Mouse (Mus musculus) v-Abl transformed pro-B cells (cell line): ENCODE results near the gene Syngr2.

ENCODE experiments used
- in situ Hi-C, 2 experiments: fragments of 400-800 bp; cut with MboI; formaldehyde crosslinking; loops; one replicate each; pipeline ENCODE4 v1.15.1; 2025; ENCODE audit not compliant: unreplicated experiment in 2 of 2

The Syngr2 gene

DNA sequence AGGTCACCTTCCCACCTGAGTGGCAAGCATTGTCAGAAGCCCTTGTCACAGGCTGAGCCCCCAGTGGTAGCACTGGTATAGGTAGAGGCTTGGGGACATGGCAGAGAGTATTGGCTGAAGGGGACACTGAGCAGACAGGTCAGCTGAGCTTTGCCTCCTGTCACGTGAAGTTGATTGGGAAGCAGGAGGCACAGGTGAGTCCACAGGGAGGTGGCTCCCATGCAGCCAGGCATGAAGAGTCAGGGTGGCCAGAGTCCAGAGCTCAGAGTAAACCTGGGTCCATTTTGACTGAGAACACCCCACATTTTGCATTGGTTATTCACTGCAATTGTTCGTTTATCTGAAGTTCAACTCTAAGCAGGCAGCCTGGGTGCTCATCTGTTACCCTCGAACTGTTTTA, 43.4 kb downstream of the Syngr2 start:
- in situ Hi-C loops, result loop anchor here (25.0 kb wide), 3 partner anchors 409 to 584 kb away; partner anchors contain the start of gene C1qtnf1 (in 1 of the 2)

DNA sequence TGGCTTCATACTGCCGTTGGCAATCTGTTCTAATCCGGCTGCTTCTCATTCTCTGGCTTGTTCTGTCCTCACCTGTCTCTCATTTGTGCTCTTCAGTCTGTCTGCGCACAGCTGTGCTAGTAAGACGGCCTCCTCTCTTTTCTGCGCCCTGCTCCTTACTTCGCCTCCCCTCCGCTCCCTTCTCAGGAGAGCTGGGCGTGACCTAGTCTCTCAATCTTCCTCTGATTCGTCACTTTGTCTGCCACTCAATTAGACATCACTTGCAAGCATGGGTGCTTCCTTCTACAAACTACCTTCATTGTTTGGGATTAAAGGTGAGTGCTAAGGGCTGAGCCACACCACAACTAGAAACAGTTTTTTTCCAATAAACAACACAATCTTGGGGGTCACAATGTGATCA, 44.8 kb downstream of the Syngr2 start:
- in situ Hi-C loops, result loop anchor here (25.0 kb wide), 3 partner anchors 408 to 583 kb away; partner anchors contain the start of gene C1qtnf1 (in 1 of the 2)

DNA sequence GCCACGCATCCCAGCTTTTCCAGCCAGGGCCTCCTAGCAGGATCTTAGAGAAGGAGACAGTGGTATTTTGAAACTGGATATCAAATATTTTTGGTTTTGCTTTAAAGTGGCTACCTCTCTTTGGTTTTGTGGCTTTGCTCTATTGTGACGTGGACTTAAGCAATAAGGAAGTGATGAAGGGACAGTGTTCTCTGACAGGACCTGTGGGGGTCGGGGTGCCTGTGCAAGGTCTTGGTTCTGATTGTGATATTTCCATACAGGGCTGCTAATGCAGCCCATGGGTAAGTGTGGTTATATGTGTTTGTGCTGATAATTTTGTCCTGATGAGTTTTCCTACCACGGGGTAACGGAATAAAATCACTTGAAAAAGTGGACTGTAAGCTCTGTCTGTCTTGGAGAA, 45.9 kb downstream of the Syngr2 start:
- in situ Hi-C loops, result loop anchor here (25.0 kb wide), 3 partner anchors 407 to 582 kb away; partner anchors contain the start of gene C1qtnf1 (in 1 of the 2)

DNA sequence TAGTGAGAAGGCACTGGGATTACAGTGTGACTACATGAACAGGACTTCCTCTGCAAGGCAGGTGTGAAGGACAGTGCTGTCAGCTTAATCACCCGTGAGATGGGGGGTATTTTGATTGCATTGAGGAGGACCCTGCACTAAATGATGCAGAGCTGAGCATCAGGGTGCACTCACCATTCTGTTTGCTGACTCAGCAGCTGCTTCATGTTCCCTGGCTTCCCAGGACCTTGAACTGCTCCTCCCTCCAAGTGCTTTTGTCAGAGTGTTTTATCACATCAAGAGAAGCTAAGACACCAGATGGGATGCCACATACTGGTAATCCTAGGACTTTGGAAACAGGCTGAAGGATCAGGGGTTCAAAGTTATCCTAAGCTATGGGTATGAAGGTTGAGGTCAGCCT, 46.5 kb downstream of the Syngr2 start:
- in situ Hi-C loops, result loop anchor here (25.0 kb wide), 3 partner anchors 406 to 581 kb away; partner anchors contain the start of gene C1qtnf1 (in 1 of the 2)

DNA sequence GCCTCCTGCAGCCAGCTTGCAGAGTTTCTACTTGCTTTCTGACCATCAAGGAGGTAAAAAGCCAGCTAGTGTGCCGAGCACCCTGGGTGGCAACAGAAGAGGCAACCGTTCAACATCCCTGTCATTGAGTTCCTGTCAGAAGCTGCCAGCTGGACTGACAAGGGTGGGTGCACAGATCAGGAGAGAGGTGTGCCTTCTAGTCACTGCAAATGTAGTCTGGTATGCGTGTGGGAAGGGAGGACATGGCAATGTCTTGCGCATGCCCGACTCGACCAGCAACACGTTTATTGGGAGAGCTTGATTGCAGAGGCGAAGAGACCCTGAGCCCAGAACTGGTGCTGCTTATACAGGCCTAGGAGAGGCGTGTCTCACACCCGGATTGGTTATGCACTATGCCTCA, 48.0 kb downstream of the Syngr2 start:
- in situ Hi-C loops, result loop anchor here (25.0 kb wide), 3 partner anchors 405 to 580 kb away; partner anchors contain the start of gene C1qtnf1 (in 1 of the 2)

DNA sequence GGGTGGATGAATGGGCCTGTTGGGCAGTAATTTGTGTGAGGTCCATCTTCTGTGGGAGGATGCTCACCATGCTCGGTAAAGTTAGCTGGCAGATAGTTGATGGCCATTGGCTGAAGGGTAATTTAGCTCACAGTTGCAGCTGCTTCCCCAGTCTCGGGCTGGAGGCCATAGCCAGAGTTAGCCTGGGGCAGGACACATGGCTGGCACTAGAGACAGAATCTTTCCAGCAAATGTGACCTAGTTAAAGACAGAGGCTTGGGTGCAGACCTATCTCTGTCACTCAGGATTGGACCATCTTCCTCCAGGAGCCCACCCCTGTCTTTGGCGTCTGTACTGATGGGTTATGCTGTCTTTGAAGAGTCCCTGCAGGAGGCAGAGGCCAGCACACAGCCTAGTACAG, 48.9 kb downstream of the Syngr2 start:
- in situ Hi-C loops, result loop anchor here (25.0 kb wide), 3 partner anchors 404 to 579 kb away; partner anchors contain the start of gene C1qtnf1 (in 1 of the 2)

DNA sequence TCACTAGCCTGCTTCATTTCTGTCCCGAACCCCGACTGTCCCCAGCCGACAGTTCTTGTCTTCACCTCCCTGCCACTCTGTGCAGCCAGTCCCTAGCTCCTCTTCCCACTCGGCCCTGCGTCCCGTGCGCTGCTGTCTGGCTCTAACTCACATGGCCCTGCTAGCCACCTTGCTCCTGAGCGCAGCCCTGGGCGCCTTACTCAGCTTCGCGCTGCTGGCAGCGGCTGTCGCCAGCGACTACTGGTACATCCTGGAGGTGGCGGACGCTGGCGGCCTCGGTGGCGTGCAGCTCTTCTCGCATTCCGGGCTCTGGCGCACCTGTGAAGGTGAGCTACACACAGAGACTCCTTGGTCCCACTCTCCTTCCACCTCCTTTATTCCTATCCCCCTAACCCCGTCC, 51.1 kb downstream of the Syngr2 start, which contains the start of gene Tmem235:
Tmem235 (plus strand) TSS at position 152 of the 400 bp plus-strand sequence.
- in situ Hi-C loops, result loop anchor here (25.0 kb wide), 3 partner anchors 402 to 577 kb away; partner anchors contain the start of gene C1qtnf1 (in 1 of the 2)

DNA sequence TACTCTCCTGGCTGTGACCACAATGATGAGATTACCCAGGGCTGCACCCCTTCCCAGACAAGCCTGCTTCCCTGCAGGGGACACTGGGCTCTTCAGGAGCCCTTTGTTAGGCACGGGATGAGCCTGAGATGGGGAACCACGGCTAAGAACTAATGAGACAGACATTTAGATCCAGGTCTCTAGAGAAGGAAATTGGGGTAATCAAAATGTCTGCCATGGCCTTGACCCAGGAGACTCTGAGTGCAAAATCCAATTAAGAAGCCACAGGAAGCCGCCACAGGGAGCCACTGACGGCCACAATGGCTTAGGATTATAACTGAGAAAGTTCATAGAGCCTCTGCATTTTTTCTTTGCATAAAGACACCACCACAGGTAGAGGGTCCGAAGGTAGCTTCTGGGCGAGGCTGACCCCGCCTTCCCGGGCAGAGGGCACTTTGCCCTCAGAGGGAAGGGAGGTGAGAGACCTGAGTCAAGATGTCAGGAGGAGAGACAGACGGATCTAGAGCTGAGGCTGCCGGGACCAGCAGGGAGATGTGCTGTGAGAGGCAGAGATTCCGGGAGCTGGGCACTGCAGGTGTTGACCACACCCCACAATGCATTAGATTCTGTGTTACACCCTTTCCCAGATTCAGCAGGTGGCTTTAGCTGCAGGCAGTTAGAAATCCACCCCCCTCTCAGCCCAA, 53.8 kb downstream of the Syngr2 start:
- in situ Hi-C loops, result loop anchor here (25.0 kb wide), 3 partner anchors 399 to 574 kb away; partner anchors contain the start of gene C1qtnf1 (in 1 of the 2)
